Mouse (Mus musculus) cerebellum, adult 2 months (tissue): ENCODE measurements around the gene Fbxw2. TPM values are rescaled to one million over a fixed set of nuclear protein-coding genes. Genes with fewer than 3 reads are reported as not detected.
"Not testable (repeated sequence)": the region's sequence is repeated elsewhere in the genome, so short reads cannot be mapped to it uniquely, and the experiment has no call there.

Experiments used
- DNase-seq, 2 experiments: peaks; one replicate each; pipeline ENCODE4 v3.0.0; 2021
- H3K27ac ChIP-seq: fragments of 200-500 bp; 2 replicates; pipeline ENCODE4 v1.5.1; 2012; ENCODE audit warnings: low read length, control low read depth, inconsistent platforms; ENCODE audit not compliant: insufficient read depth
- H3K27me3 ChIP-seq: fragments of 200-500 bp; 2 replicates; pipeline ENCODE4 v1.6.1; 2012; ENCODE audit warnings: inconsistent platforms, mild to moderate bottlenecking, low read length, moderate library complexity; ENCODE audit not compliant: control insufficient read depth, insufficient read depth
- H3K4me1 ChIP-seq: fragments of 200-500 bp; 2 replicates; pipeline ENCODE4 v1.6.1; 2011; ENCODE audit warnings: low read length; ENCODE audit not compliant: control insufficient read depth, insufficient read depth
- H3K4me3 ChIP-seq: fragments of 200-500 bp; replicated peaks from 2 replicates; pipeline ENCODE3; 2011; ENCODE audit warnings: mild to moderate bottlenecking, low read depth, low read length, control low read depth; ENCODE audit not compliant: insufficient read depth
- CTCF ChIP-seq: fragments of 200-500 bp; IDR thresholded peaks from 2 replicates; pipeline ENCODE4 v1.5.1; 2011; ENCODE audit warnings: low read depth, mild to moderate bottlenecking, control low read depth, low read length, moderate library complexity, borderline replicate concordance; ENCODE audit not compliant: insufficient read depth
- POLR2A ChIP-seq: fragments of 200-500 bp; IDR thresholded peaks from 2 replicates; pipeline ENCODE4 v1.6.1; 2011; ENCODE audit warnings: low read length, control low read depth, borderline replicate concordance; ENCODE audit not compliant: insufficient read depth
- WGBS: fragments of 180-500 bp; shearing (Covaris S2); methylation state at CpG from one replicate; pipeline ENCODE4 v1.1.7; 2018; 5-methylcytosine and 5-hydroxymethylcytosine counted together
- polyA plus RNA-seq: library from polyadenylated mRNA; depleted of rRNA; stranded (reverse); fragments of >200 nt; gene quantifications from 2 replicates; pipeline ENCODE4 v1.2.3, GENCODE M21; 2012

Fbxw2 gene
- polyA plus RNA-seq, 1 experiment, result 77.5 TPM

DNA sequence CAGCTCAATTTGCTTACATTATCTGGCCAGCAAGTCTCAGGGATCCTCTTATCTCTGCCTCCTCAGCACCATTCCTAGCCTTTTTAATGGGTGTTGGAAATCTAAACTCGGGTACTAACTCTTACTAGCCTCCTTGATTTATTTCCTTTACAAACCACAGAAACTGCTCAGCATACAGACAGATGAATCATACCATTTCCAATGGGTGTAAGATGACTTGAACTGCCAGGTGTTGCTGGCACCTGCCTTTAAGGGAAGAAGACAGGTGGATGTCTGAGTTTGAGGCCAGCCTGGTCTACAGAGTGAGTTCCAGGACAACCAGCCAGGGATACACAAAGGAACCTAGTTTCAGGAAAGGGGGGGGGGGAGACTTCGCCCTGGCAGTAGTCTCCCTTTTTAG lies 18.1 kb downstream of the Fbxw2 start:
- Histone ChIP-seq H3K27ac (no peak overlapping the region), H3K4me1 (peaks cover 5% of the 10 kb centered on the region; the same call in 1 of the 2 replicates), H3K27me3 (no peaks in the 10 kb centered on the region), H3K4me3 (no peak overlapping the region)
- WGBS, result 91% methylated on average over 2 of the region's 2 CpGs
- no peak for DNase-seq
- TF ChIP-seq POLR2A (no peak), CTCF (no peak)

DNA sequence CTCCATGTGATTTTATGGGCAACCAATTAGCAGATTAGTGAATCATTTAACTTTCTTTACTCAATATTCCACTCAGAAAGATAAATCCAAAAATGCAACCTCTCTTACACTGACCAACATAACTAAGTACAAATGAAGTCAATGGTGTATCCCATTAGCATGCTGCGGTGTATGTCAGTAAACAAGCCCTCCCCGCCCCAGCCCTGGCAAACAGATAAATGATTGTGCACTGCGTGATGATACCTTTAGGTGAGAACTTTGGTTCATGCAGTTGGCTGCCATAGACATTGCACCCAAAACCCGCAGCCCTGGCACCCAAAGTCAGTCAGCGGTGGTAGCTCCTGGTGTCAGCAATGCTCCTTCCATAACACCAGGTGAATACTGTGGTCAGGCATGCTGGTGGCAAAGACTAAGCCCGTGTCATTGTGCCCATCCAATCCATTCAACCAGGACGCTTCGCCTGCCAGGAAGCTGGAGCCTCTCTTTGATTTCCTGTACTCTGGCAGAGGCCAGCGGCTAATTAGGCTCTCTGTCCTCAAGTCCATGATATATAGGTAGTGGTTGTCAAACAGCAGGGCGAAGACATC lies 20.7 kb downstream of the Fbxw2 start:
- H3K4me1 ChIP-seq, result peaks cover 5% of the 10 kb centered on the region; the same call in 1 of the 2 replicates

GRCm38 (mm10) chr2:34804815-34805214 lies 21.3 kb downstream of the Fbxw2 start:
- H3K4me1 ChIP-seq, result peaks cover 5% of the 10 kb centered on the region; the same call in 1 of the 2 replicates
- no peaks in the 10 kb centered on the region for H3K27me3 ChIP-seq
- TF ChIP-seq CTCF (no peak), POLR2A (no peak)
- WGBS, result 2% methylated on average over 1 of the region's 1 CpGs
- peak in 1 of 2 experiments; percentile 33 for DNase-seq
- H3K27ac ChIP-seq, result no peak overlapping the region
- no peak overlapping the region for H3K4me3 ChIP-seq

More for the DNA sequence above, 20.7 kb downstream of the Fbxw2 start:
- Histone ChIP-seq H3K27me3 (no peaks in the 10 kb centered on the region), H3K4me3 (no peak overlapping the region), H3K27ac (no peak overlapping the region)
- DNase-seq, result no peak
- TF ChIP-seq POLR2A, result no peak
- no peak for TF ChIP-seq CTCF
- 83% methylated on average over 10 of the region's 10 CpGs for WGBS

DNA sequence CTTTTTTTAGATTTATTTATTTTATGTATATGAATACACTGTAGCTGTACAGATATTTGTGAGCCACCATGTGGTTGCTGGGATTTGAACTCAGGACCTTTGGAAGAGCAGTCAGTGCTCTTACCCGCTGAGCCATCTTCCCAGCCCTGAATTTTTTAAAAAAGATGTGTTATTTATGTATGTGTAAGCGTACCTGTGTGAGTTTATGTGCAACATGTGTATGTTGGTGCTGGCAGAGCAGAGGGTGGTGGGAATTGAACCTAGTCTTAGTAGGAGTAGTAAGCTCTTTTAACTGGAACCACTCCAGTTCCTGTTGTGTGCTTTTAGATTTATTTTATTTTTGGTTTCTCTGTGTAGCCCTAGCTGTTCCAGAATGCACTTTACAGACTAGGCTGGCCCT lies 21.9 kb downstream of the Fbxw2 start:
- Histone ChIP-seq H3K4me3 (no peak overlapping the region), H3K27ac (no peak overlapping the region), H3K4me1 (peaks cover 5% of the 10 kb centered on the region; the same call in 1 of the 2 replicates), H3K27me3 (no peaks in the 10 kb centered on the region)
- WGBS, result 98% methylated on average over 2 of the region's 2 CpGs
- no peak for DNase-seq
- no peak for TF ChIP-seq POLR2A
- no peak for TF ChIP-seq CTCF

- TF ChIP-seq CTCF, result no peak
- TF ChIP-seq POLR2A, result no peak
- DNase-seq, result no peak
- no peak overlapping the region for H3K27ac ChIP-seq
- WGBS, result 48% methylated on average over 3 of the region's 3 CpGs
- peaks cover 5% of the 10 kb centered on the region; the same call in 1 of the 2 replicates for H3K4me1 ChIP-seq
- no peak overlapping the region for H3K4me3 ChIP-seq
- no peaks in the 10 kb centered on the region for H3K27me3 ChIP-seq
Measured at GRCm38 (mm10) chr2:34803746-34804145, 22.4 kb downstream of the Fbxw2 start.

DNA sequence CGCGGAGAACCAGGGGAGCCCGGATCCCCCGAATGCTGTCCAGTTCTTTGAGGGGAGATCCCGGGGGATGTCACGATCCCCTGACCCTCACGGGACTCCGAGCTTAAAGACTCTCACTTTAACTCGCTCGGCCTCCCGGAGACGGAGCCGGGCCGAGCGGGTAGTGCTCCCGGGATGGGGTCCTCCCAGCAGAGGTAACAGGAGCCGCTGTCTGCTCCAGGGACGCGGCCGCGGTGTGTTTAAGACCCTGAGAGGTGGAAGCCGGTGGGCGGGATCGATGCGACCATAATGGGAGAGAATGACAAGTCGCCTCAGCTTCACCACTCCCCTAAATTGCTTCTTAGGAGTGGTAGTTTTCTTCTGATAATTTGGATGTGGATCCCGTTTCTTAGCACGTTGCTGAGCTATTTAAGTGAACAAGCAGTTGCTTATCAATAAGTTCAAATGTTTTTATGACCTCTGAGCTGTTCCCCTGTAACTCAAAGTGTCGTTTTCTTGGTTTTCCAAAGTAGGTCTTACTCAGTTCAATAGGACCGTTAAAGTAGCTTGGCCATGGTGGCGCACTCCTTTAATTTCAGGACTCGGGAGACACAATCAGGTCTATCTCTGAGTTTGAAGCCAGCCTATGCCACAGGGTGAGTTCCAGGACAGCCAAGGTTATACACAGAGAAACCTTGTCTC lies 23.4 kb downstream of the Fbxw2 start:
- H3K4me1 ChIP-seq, H3K27me3 ChIP-seq: not testable (repeated sequence)
- Histone ChIP-seq H3K4me3 (peak overlapping the region; percentile 81), H3K27ac (peak overlapping the region; percentile 58)
- peak in 1 of 2 experiments; percentile 29 for DNase-seq
- WGBS, result under 1% methylated on average over 29 of the region's 32 CpGs

GRCm38 (mm10) chr2:34801516-34802482 lies 24.3 kb downstream of the Fbxw2 start:
- Histone ChIP-seq H3K4me3 (peak overlapping the region; percentile 81), H3K27me3 (no peaks in the 10 kb centered on the region), H3K27ac (peak overlapping the region; percentile 58), H3K4me1 (peaks cover 5% of the 10 kb centered on the region; the same call in 1 of the 2 replicates)
- DNase-seq, result peak; percentile 97 to 99
- TF ChIP-seq CTCF, result no peak
- peak; percentile 92 for TF ChIP-seq POLR2A
- WGBS, result 6% methylated on average over 39 of the region's 39 CpGs
